Comparison of ENCODE assay signal across 9 mouse cellular contexts in genomic region chr11:88598848-88599175, GRCm38 (mm10).
DNase-seq lines count a peak whose midpoint lies in the region; ATAC-seq and TF ChIP-seq lines count a peak whose summit lies in the region.
"Had no signal": no experiment of that assay in that cellular context is flagged by ENCODE, and none has a peak within 500 bp of the region (broad histone marks: within the 10 kb centered on the region; RNA-seq: fewer than 3 reads in every experiment).

No protein-coding gene starts in this region.

- peaks cover 64% of the 10 kb centered on the region for H3K36me3 ChIP-seq in forebrain, embryonic 10.5 days (replicated peaks)
- H3K36me3 ChIP-seq in forebrain, postnatal 0 days (ENCODE audit: insufficient read depth), result no peaks in the 10 kb centered on the region
- H3K36me3 ChIP-seq in limb, embryonic 12.5 days, result peaks cover 24% of the 10 kb centered on the region; the same call in 1 of the 2 replicates
- peaks cover 49% of the 10 kb centered on the region for H3K36me3 ChIP-seq in limb, embryonic 10.5 days
- H3K36me3 ChIP-seq in liver, embryonic 15.5 days (replicated peaks), result no peaks in the 10 kb centered on the region

- H3K4me2 ChIP-seq in forebrain, postnatal 0 days (ENCODE audit: low read depth), result no peak overlapping the region
- H3K4me2 ChIP-seq in limb, embryonic 12.5 days, result no peak overlapping the region
- peak overlapping the region; percentile 27; the same call in 1 of the 2 replicates for H3K4me2 ChIP-seq in liver, embryonic 15.5 days

- H3K9me3 ChIP-seq in forebrain, embryonic 10.5 days, result no peaks in the 10 kb centered on the region
- no peaks in the 10 kb centered on the region for H3K9me3 ChIP-seq in forebrain, postnatal 0 days (ENCODE audit: low read length)
- H3K9me3 ChIP-seq in limb, embryonic 12.5 days, result no peaks in the 10 kb centered on the region
- no peaks in the 10 kb centered on the region for H3K9me3 ChIP-seq in limb, embryonic 10.5 days (replicated peaks)
- H3K9me3 ChIP-seq in liver, embryonic 15.5 days (replicated peaks), result no peaks in the 10 kb centered on the region

- no peaks in the 10 kb centered on the region for H3K27me3 ChIP-seq in forebrain, embryonic 10.5 days (ENCODE audit: poor library complexity, severe bottlenecking)
- no peaks in the 10 kb centered on the region for H3K27me3 ChIP-seq in forebrain, postnatal 0 days (ENCODE audit: insufficient read depth, low read length)
- no peaks in the 10 kb centered on the region for H3K27me3 ChIP-seq in limb, embryonic 12.5 days
- no peaks in the 10 kb centered on the region for H3K27me3 ChIP-seq in limb, embryonic 10.5 days (ENCODE audit: low read depth, poor library complexity, severe bottlenecking)
- no peaks in the 10 kb centered on the region for H3K27me3 ChIP-seq in liver, embryonic 15.5 days

- WGBS in forebrain, embryonic 10.5 days, result 72% methylated on average over 3 of the region's 3 CpGs
- WGBS in forebrain, postnatal 0 days, result 63% methylated on average over 3 of the region's 3 CpGs
- WGBS in limb, embryonic 12.5 days, result 44% methylated on average over 3 of the region's 3 CpGs
- WGBS in limb, embryonic 10.5 days, result 48% methylated on average over 3 of the region's 3 CpGs
- 32% methylated on average over 3 of the region's 3 CpGs for WGBS in liver, embryonic 15.5 days (ENCODE audit: insufficient replicate concordance)

- peak overlapping the region; percentile 53; the same call in 1 of the 2 replicates for H3K27ac ChIP-seq in forebrain, embryonic 10.5 days
- H3K27ac ChIP-seq in forebrain, postnatal 0 days (ENCODE audit: low read depth, low read length), result no peak overlapping the region
- H3K27ac ChIP-seq in limb, embryonic 12.5 days, result peak overlapping the region; percentile 41
- H3K27ac ChIP-seq in limb, embryonic 10.5 days, result no peak overlapping the region
- H3K27ac ChIP-seq in liver, embryonic 15.5 days (replicated peaks), result 0 out of 2 replicates have a peak overlapping the region, but pooled peaks have one; percentile 6

- DNase-seq in forebrain, embryonic 10.5 days (ENCODE audit: extremely low spot score, low spot score), result no peak
- no peak for DNase-seq in forebrain, postnatal 0 days
- no peak for DNase-seq in limb, embryonic 10.5 days (ENCODE audit: low spot score)
- peak; percentile 57 for DNase-seq in T-cell, adult 2 months (ENCODE audit: low spot score)
- no peak for DNase-seq in ovary, postnatal 10 days (ENCODE audit: low spot score)
- no peak for DNase-seq in MN1 (ENCODE audit: low spot score)
- DNase-seq: cerebellum, adult 9-10 months had no signal

- no peak for TF ChIP-seq CTCF in forebrain, postnatal 0 days (IDR thresholded peaks at IDR 0.05; ENCODE audit: low read depth)

- no peak overlapping the region for H3K9ac ChIP-seq in forebrain, postnatal 0 days
- no peak overlapping the region for H3K9ac ChIP-seq in limb, embryonic 12.5 days (replicated peaks)
- no peak overlapping the region for H3K9ac ChIP-seq in liver, embryonic 15.5 days

- no peak overlapping the region for H3K4me3 ChIP-seq in forebrain, embryonic 10.5 days
- no peak overlapping the region for H3K4me3 ChIP-seq in forebrain, postnatal 0 days (ENCODE audit: low read depth, low read length)
- no peak overlapping the region for H3K4me3 ChIP-seq in limb, embryonic 12.5 days (replicated peaks)
- no peak overlapping the region for H3K4me3 ChIP-seq in limb, embryonic 10.5 days
- H3K4me3 ChIP-seq in liver, embryonic 15.5 days (replicated peaks), result no peak overlapping the region

- no peak for ATAC-seq in forebrain, postnatal 0 days
- no peak for ATAC-seq in limb, embryonic 12.5 days (ENCODE audit: insufficient number of reproducible peaks, insufficient read depth, low FRiP score, low TSS enrichment, low read depth)
- no peak for ATAC-seq in liver, embryonic 15.5 days (ENCODE audit: insufficient read depth)

- H3K4me1 ChIP-seq in forebrain, embryonic 10.5 days, result peaks cover 83% of the 10 kb centered on the region
- H3K4me1 ChIP-seq in forebrain, postnatal 0 days (ENCODE audit: insufficient read depth), result peaks cover 3% of the 10 kb centered on the region; the same call in 1 of the 2 replicates
- peaks cover 67% of the 10 kb centered on the region for H3K4me1 ChIP-seq in limb, embryonic 12.5 days (replicated peaks)
- H3K4me1 ChIP-seq in limb, embryonic 10.5 days, result peaks cover 90% of the 10 kb centered on the region
- H3K4me1 ChIP-seq in liver, embryonic 15.5 days (replicated peaks), result peaks cover 48% of the 10 kb centered on the region

Comparison
In these comparisons a context has a peak if more than half of its experiments do, and no peak if none do; other contexts are left out.
1. H3K27ac ChIP-seq: peak in forebrain, embryonic 10.5 days (single experiment), limb, embryonic 12.5 days (single experiment) and liver, embryonic 15.5 days (single experiment); none in forebrain, postnatal 0 days (single experiment) and limb, embryonic 10.5 days (single experiment).